Mouse (Mus musculus): ENCODE data around the gene Ube4a.

DNA sequence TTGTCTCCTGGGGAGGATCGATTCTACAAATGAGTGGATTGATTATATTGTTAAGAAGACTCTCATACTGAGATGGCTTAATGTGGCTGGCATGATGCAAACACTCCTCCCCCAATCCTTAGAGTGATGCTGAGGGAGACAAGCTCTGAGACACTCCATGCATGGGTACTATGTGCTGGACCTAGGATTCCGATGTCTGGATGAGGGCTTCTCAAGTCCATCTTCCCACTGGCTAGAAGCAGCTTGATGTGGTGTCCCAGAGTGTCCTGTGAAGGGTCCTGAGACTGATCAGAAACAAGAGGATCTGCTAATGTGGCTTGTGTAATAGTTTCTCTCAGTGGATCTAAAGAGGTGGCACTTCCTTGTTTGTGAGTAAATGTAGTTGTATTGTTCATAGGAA lies 15.7 kb upstream of the Ube4a start:
- TF ChIP-seq CTCF (IDR thresholded peaks at IDR 0.05; ENCODE audit: low read depth) (no peak), EP300 (IDR thresholded peaks at IDR 0.05; ENCODE audit: low read depth) (no peak)

Data from liver, embryonic 14.5 days (tissue).